Mouse (Mus musculus) cerebellum, postnatal 4 days (tissue): ENCODE measurements around the gene Clca3a2.
"Not testable (repeated sequence)": the region's sequence is repeated elsewhere in the genome, so short reads cannot be mapped to it uniquely, and the experiment has no call there.

Experiments used
- DNase-seq, 2 experiments: peaks; one replicate each; pipeline ENCODE4 v3.0.0; 2022; ENCODE audit warnings: low spot score in 2 of 2, mixed read lengths in 1 of 2

Gene Clca3a2

DNA sequence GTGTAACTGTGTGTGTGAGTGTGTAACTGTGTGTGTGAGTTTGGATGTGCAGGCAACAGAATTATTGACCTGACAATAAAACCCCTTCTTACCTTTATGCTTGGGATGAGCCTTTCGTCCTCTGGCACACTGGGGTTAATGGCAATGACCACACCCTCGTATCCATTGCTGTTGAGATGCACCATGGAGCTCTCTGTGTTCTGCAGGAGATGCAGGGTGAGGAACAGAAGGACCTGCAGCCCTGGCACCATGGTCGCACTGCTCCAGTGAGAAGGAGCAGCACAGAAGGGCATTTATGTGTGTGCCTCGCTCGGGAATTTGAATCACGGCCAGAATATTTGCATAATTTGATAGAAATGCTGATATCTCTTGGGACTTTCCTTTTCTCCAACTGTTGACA, at the start of gene Clca3a2:
Clca3a2 (minus strand) TSS at position 276 of the 400 bp plus-strand sequence.
- DNase-seq, result not testable (repeated sequence)

- DNase-seq, result no peak
Observed at GRCm38 (mm10) chr3:144849584-144849983, 30.3 kb upstream of the Clca3a2 start.

- DNase-seq, result not testable (repeated sequence)
Observed at GRCm38 (mm10) chr3:144849014-144849556, 29.8 kb upstream of the Clca3a2 start, which contains the start of gene Clca3b. Gene Clca3b, minus strand, starts transcription at chr3:144849357.

- no peak for DNase-seq
Observed at GRCm38 (mm10) chr3:144827257-144827656, 8.0 kb upstream of the Clca3a2 start.

DNA sequence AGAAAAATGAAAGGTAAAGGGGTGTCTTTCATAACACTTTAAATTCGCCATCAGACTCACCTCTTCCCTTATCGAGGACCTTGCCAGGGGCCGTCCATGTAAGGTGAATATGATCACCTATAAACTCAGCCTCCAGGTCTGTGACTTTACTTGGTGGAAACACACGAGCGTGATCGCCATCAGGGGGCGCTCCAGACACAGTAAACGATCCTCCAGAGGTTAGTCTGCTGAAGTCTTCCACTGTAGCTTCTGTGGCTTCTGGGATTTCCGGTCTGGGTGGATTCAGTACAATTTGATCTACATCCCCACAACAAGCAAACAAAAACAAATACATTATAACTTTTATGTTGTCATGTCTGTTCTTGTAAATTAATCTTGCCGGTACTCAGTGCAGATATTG, 5.9 kb upstream of the Clca3a2 start:
- DNase-seq, result peak; percentile 78 to 79

DNA sequence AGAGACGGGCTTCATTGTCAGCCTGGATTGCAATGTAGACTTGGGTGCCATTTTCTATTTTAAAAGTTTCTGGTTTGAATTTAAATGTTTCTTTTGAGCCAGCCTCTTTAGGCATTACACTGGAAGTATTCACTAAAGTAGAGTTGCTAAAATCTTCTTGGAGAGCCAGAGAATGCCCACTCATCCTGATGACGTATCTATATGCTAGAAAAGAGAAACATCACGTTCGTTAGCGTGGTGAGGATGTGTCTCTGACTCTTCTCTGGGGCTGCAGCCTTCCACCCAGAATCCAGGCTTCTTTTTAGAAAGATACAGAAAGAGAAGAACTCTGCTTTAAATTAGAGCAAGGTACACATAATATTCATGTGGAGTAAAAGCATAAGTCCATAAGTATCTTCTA, 4.0 kb upstream of the Clca3a2 start:
- DNase-seq, result no peak

DNA sequence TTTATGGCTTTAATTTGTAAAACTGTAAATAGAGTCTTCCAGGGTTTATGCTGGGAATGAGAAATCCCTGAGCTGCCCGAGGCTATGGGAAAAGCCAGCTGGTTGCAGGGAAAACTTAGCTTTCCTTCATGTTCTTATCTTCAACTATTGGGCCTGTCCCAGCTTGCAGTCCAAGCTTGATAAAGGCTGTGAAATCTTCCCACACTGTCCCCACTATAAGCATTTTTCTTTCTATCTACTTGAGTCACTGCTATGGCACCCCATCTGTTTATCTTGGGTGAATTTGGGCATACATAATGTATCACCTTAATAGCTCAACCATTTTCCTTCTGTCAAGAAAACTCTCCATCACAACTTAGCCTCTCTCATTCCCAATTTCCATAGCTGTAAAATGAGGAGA, 1.3 kb upstream of the Clca3a2 start:
- DNase-seq, result no peak

- DNase-seq, result not testable (repeated sequence)
Observed at GRCm38 (mm10) chr3:144813336-144813735, 6.0 kb downstream of the Clca3a2 start.

DNA sequence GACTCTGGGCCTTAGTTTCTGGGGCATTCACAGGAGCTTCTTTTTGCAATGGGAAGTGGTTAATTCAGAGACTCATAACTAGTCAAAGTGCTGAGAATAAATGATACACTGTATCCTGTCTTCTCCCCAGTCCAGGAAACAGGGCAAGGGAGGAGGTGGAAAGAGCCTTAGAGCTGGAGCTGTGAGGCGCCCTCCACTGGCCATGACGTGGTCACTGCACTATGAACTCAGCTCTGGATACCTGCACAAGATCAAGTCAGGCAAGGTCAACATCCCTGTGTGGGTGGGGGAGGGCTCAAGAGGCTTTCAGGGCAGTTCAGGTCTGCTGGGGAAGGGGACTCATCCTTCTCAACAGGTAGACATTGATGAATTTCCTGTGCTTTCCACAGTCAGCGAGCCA, 7.5 kb downstream of the Clca3a2 start:
- no peak for DNase-seq

DNA sequence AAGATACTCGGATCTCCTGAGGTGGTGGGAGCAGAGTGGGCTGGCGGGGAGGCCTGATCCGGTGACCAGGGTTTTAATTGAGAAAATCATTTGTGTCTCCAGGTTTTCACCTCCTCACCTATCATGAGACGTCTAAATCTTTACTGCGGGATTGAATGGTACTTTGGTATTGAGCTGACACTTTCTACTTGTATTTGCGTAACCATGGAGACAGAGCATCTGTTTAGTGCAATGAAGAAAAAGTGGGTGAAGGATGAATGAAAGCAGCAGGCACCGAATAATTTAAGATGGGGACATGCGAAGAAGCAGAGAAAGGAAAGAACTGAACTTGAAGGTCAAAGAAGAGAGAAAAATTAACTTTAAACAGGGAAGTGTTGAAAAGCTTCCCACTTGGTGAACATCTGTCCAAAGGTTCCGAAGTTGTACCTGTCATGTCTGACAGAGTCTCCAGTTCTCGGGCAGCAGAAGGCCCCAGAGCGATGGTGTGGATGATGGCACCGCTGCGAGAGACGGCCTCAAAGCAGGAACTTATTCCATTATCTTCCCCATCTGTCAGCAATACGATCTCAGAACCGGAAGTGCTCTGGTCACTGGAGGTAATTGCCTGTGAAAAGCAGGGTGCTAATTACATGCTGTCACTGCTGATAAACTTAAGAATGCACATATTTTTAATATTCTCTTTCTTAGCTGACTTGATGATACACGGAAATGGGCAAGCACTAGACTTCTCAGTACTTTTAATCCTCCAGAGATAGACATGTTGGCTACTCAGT, 11.0 kb downstream of the Clca3a2 start:
- DNase-seq, result not testable (repeated sequence)

DNA sequence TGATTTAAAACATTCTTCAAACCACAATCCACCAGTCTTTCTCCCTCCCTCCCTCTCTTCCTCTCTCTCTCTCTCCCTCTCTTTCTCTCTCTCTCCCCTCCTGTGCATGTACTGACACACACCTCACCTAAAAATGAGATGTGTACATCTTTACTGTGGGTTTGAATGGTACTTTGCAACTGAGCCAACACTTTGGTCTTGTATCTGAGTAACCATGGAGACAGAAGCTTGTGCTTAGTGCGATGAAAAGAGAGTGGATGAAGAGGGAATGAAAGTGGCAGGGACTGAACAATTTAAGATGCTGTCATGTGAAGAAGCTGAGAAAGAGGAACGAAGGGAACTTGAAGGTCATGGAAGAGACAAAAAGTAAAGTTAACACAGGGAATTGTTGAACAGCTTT, 12.7 kb downstream of the Clca3a2 start:
- not testable (repeated sequence) for DNase-seq

GRCm38 (mm10) chr3:144801861-144802260, 17.4 kb downstream of the Clca3a2 start:
- peak in 1 of 2 experiments; percentile 6 for DNase-seq

DNA sequence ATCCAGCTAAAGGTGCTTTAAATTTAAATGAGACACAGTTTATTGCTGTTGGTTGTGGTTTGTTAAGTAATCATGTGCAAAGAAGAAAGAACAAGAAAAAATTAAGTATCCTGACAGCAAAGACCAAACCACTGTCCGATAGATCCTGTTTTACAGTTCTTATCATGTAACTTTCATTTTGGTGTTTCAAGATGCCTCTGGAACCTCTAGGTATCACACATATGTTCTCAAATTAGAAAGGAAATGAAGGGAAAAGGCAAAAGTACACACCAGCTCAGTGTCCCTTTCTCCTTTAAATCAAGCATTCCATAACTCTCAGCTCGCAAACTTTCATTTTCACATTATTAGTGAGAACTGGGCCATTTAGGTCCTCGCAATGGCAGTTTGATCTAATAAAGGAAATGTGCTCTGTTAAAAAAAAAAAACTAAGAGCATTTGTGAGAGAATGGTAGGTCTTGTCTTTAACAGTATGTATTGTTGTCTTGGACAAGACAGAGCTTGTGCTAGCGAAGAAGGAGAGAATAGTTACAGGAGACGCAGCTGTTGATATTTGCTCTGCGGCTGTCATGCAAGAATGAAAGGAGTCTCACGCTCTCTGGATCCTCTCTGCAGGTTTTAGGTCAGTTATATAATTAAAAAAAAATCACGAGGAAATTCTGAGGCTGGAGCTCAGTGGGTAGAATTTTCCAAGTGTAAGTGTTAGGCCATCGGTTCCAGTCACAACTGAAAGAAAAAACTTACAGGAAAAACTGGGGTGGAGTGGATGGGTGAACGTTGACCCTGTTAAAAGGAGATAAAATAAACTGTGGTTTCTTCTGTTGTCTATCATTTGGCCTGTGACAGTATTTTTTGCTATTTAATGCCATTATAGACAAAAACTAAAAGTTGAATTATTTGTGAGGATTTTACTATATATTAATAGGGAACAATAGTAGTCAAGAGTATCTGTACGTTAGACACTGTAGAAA, 33.8 kb downstream of the Clca3a2 start:
- DNase-seq, result no peak

GRCm38 (mm10) chr3:144765161-144765560, 54.1 kb downstream of the Clca3a2 start:
- DNase-seq, result no peak

DNA sequence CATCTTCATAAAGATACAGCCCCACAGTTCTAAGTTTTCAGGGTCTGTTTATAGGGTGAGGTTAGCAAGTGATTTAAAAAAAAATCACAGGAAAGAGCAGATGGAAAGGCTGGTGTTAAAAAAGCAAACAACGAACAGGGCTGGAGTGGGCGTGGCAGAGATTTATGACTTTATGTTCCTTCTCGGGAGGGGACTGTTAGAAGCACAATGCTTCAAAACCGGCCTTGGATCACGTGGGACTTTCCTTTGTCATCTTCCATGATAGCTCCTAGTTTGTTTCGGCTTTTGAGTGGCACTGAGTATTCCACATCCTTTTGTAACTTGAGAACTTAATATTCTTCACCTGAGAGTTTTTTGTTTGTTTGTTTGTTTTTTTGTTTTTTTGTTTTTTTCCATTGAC, 57.8 kb downstream of the Clca3a2 start:
- no peak for DNase-seq

DNA sequence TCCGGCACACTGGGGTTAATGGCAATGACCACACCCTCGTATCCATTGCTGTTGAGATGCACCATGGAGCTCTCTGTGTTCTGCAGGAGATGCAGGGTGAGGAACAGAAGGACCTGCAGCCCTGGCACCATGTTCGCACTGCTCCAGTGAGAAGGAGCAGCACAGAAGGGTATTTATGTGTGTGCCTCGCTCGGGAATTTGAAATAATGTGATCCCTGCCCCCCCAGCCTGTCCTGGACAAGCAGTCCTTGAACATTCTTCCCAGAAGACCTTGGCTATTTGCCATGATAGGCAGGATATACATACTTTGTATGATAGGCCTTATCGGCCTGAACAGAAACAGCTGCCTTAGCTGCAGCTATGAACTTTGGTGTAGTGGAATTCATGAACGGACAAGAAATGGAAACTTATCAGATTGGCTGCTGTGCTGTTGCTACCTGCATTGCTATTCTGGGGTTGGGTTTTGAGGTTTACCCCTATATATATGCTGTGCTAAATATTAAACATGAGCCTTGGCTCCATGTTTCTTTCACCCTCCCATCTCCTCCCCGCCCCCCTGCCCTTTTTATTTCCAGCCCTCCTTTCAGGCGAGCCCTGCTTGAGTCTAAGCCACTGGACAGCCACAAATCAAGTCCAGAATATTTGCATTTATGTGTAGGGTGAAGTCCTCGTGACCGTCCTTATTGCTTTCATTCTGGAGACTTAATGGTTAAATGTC, 58.5 kb downstream of the Clca3a2 start, which contains the start of gene Clca3a1:
Clca3a1 (minus strand) TSS at position 386 of the 718 bp plus-strand sequence.
- no peak for DNase-seq

- DNase-seq, result no peak
Observed at GRCm38 (mm10) chr3:144759719-144760118, 59.6 kb downstream of the Clca3a2 start.

GRCm38 (mm10) chr3:144756103-144756502, 63.2 kb downstream of the Clca3a2 start:
- DNase-seq, result not testable (repeated sequence)

GRCm38 (mm10) chr3:144753120-144753519, 66.2 kb downstream of the Clca3a2 start:
- no peak for DNase-seq

- DNase-seq, result not testable (repeated sequence)
Observed at GRCm38 (mm10) chr3:144749062-144749963, 70.0 kb downstream of the Clca3a2 start.
